Mouse (Mus musculus): ENCODE measurements around the gene Kit. TPM values are rescaled to one million over a fixed set of nuclear protein-coding genes. Genes with fewer than 3 reads are reported as not detected.

The Kit gene
- polyA plus RNA-seq, 1 experiment from 2014 or later = 6.8 TPM

- no peak for TF ChIP-seq CTCF (IDR thresholded peaks at IDR 0.05; ENCODE audit: low read depth)
- no peak for TF ChIP-seq EP300 (IDR thresholded peaks at IDR 0.05; ENCODE audit: low read depth)
Measured at GRCm38 (mm10) chr5:75699081-75699480, 124.4 kb downstream of the Kit start.

GRCm38 (mm10) chr5:75699516-75699915 is 124.8 kb downstream of the Kit start:
- WGBS (ENCODE audit: insufficient replicate concordance) = 73% methylated on average over 9 of the region's 9 CpGs
- Histone ChIP-seq H3K4me2 (ENCODE audit: low read depth, low read length) (no peak overlapping the region), H3K9me3 (ENCODE audit: low read length) (no peaks in the 10 kb centered on the region), H3K9ac (replicated peaks) (no peak overlapping the region), H3K36me3 (replicated peaks; ENCODE audit: insufficient read depth, low read length) (no peaks in the 10 kb centered on the region), H3K4me3 (ENCODE audit: low read depth, low read length) (no peak overlapping the region), H3K27ac (ENCODE audit: low read depth) (no peak overlapping the region), H3K4me1 (ENCODE audit: insufficient read depth) (no peaks in the 10 kb centered on the region), H3K27me3 (ENCODE audit: insufficient read depth, low read length) (no peaks in the 10 kb centered on the region)
- no peak for DNase-seq
- TF ChIP-seq CTCF (IDR thresholded peaks at IDR 0.05; ENCODE audit: low read depth) (no peak), EP300 (IDR thresholded peaks at IDR 0.05; ENCODE audit: low read depth) (no peak)
- no peak for ATAC-seq

More at GRCm38 (mm10) chr5:75699081-75699480, 124.4 kb downstream of the Kit start:
- no peak overlapping the region for H3K27ac ChIP-seq (ENCODE audit: low read depth)
- H3K9me3 ChIP-seq (ENCODE audit: low read length) = no peaks in the 10 kb centered on the region
- H3K4me3 ChIP-seq (ENCODE audit: low read depth, low read length) = no peak overlapping the region
- no peak overlapping the region for H3K4me2 ChIP-seq (ENCODE audit: low read depth, low read length)
- H3K36me3 ChIP-seq (replicated peaks; ENCODE audit: insufficient read depth, low read length) = no peaks in the 10 kb centered on the region
- H3K9ac ChIP-seq (replicated peaks) = no peak overlapping the region
- 70% methylated on average over 7 of the region's 7 CpGs for WGBS (ENCODE audit: insufficient replicate concordance)
- DNase-seq (no peak), ATAC-seq (no peak)
- H3K27me3 ChIP-seq (ENCODE audit: insufficient read depth, low read length) = no peaks in the 10 kb centered on the region
- H3K4me1 ChIP-seq (ENCODE audit: insufficient read depth) = no peaks in the 10 kb centered on the region

GRCm38 (mm10) chr5:75701662-75702061 is 126.9 kb downstream of the Kit start:
- no peaks in the 10 kb centered on the region for H3K27me3 ChIP-seq (ENCODE audit: insufficient read depth, low read length)
- DNase-seq = no peak
- H3K4me3 ChIP-seq (ENCODE audit: low read depth, low read length) = no peak overlapping the region
- WGBS (ENCODE audit: insufficient replicate concordance) = 87% methylated on average over 12 of the region's 12 CpGs
- no peaks in the 10 kb centered on the region for H3K36me3 ChIP-seq (replicated peaks; ENCODE audit: insufficient read depth, low read length)
- no peak for ATAC-seq
- no peak overlapping the region for H3K27ac ChIP-seq (ENCODE audit: low read depth)
- no peak overlapping the region for H3K4me2 ChIP-seq (ENCODE audit: low read depth, low read length)
- no peaks in the 10 kb centered on the region for H3K4me1 ChIP-seq (ENCODE audit: insufficient read depth)
- TF ChIP-seq EP300 (IDR thresholded peaks at IDR 0.05; ENCODE audit: low read depth) (no peak), CTCF (IDR thresholded peaks at IDR 0.05; ENCODE audit: low read depth) (no peak)
- no peaks in the 10 kb centered on the region for H3K9me3 ChIP-seq (ENCODE audit: low read length)
- H3K9ac ChIP-seq (replicated peaks) = no peak overlapping the region

- H3K27me3 ChIP-seq (ENCODE audit: insufficient read depth, low read length) = no peaks in the 10 kb centered on the region
- TF ChIP-seq EP300 (IDR thresholded peaks at IDR 0.05; ENCODE audit: low read depth) (no peak), CTCF (IDR thresholded peaks at IDR 0.05; ENCODE audit: low read depth) (no peak)
Measured at GRCm38 (mm10) chr5:75702080-75702479, 127.4 kb downstream of the Kit start.

GRCm38 (mm10) chr5:75704584-75705175 is 130.0 kb downstream of the Kit start:
- WGBS (ENCODE audit: insufficient replicate concordance) = 80% methylated on average over 7 of the region's 7 CpGs

More at GRCm38 (mm10) chr5:75702080-75702479, 127.4 kb downstream of the Kit start:
- H3K36me3 ChIP-seq (replicated peaks; ENCODE audit: insufficient read depth, low read length) = no peaks in the 10 kb centered on the region
- no peak overlapping the region for H3K9ac ChIP-seq (replicated peaks)
- H3K4me2 ChIP-seq (ENCODE audit: low read depth, low read length) = no peak overlapping the region
- H3K4me3 ChIP-seq (ENCODE audit: low read depth, low read length) = no peak overlapping the region
- ATAC-seq (no peak), DNase-seq (no peak)
- no peak overlapping the region for H3K27ac ChIP-seq (ENCODE audit: low read depth)
- H3K4me1 ChIP-seq (ENCODE audit: insufficient read depth) = no peaks in the 10 kb centered on the region
- H3K9me3 ChIP-seq (ENCODE audit: low read length) = no peaks in the 10 kb centered on the region
- WGBS (ENCODE audit: insufficient replicate concordance) = 71% methylated on average over 8 of the region's 8 CpGs

GRCm38 (mm10) chr5:75705421-75705820 is 130.7 kb downstream of the Kit start:
- Histone ChIP-seq H3K9ac (replicated peaks) (no peak overlapping the region), H3K9me3 (ENCODE audit: low read length) (no peaks in the 10 kb centered on the region), H3K36me3 (replicated peaks; ENCODE audit: insufficient read depth, low read length) (no peaks in the 10 kb centered on the region), H3K4me1 (ENCODE audit: insufficient read depth) (no peaks in the 10 kb centered on the region), H3K27ac (ENCODE audit: low read depth) (no peak overlapping the region), H3K27me3 (ENCODE audit: insufficient read depth, low read length) (no peaks in the 10 kb centered on the region), H3K4me2 (ENCODE audit: low read depth, low read length) (no peak overlapping the region), H3K4me3 (ENCODE audit: low read depth, low read length) (no peak overlapping the region)
- TF ChIP-seq CTCF (IDR thresholded peaks at IDR 0.05; ENCODE audit: low read depth) = no peak
- no peak for TF ChIP-seq EP300 (IDR thresholded peaks at IDR 0.05; ENCODE audit: low read depth)
- DNase-seq (no peak), ATAC-seq (no peak)
- WGBS (ENCODE audit: insufficient replicate concordance) = 82% methylated on average over 1 of the region's 1 CpGs

More at GRCm38 (mm10) chr5:75704584-75705175, 130.0 kb downstream of the Kit start:
- H3K36me3 ChIP-seq (replicated peaks; ENCODE audit: insufficient read depth, low read length) = no peaks in the 10 kb centered on the region
- TF ChIP-seq CTCF (IDR thresholded peaks at IDR 0.05; ENCODE audit: low read depth) = no peak
- TF ChIP-seq EP300 (IDR thresholded peaks at IDR 0.05; ENCODE audit: low read depth) = no peak
- no peaks in the 10 kb centered on the region for H3K4me1 ChIP-seq (ENCODE audit: insufficient read depth)
- H3K9me3 ChIP-seq (ENCODE audit: low read length) = no peaks in the 10 kb centered on the region
- no peaks in the 10 kb centered on the region for H3K27me3 ChIP-seq (ENCODE audit: insufficient read depth, low read length)
- ATAC-seq = no peak
- no peak overlapping the region for H3K4me3 ChIP-seq (ENCODE audit: low read depth, low read length)
- H3K4me2 ChIP-seq (ENCODE audit: low read depth, low read length) = no peak overlapping the region
- H3K27ac ChIP-seq (ENCODE audit: low read depth) = no peak overlapping the region
- H3K9ac ChIP-seq (replicated peaks) = no peak overlapping the region
- DNase-seq = no peak
